Mouse (Mus musculus) bone marrow macrophage, adult 2 months (primary cell): Measurements from ENCODE around the gene Klk1b5.

Experiments
- CTCF ChIP-seq: IDR thresholded peaks from 2 replicates; pipeline ENCODE4 v1.5.1; 2012; ENCODE audit warnings: low read depth, mild to moderate bottlenecking, low read length, moderate library complexity
- POLR2A ChIP-seq: IDR thresholded peaks from 2 replicates; pipeline ENCODE4 v1.6.1; 2012; ENCODE audit warnings: mild to moderate bottlenecking, low read depth, low read length, borderline replicate concordance

- TF ChIP-seq CTCF (no peak), POLR2A (no peak)
These were observed 9.3 kb downstream of the Klk1b5 start, which contains the start of gene Klk1 for GRCm38 (mm10) chr7:44225076-44225475.
